Mouse (Mus musculus) liver, embryonic 14.5 days (tissue): ENCODE results near the gene Tmem114. TPM values are rescaled to one million over a fixed set of nuclear protein-coding genes. Genes with fewer than 3 reads are reported as not detected.
A peak's percentile ranks its signal among the peaks of the same experiment; 100 is the strongest.

Experiments used
- ATAC-seq: fragments of 200-750 bp; cut with Nextera tagmentation; 2 replicates; pipeline ENCODE4 v1.8.0; 2017; ENCODE audit warnings: moderate number of reproducible peaks, mild to moderate bottlenecking, moderate library complexity; ENCODE audit not compliant: insufficient read depth
- DNase-seq, 3 experiments: peaks; one replicate each; pipeline ENCODE4 v3.0.0-alpha.2; 2012 to 2013; ENCODE audit warnings: low read depth in 3 of 3, low spot score in 3 of 3
- H3K27ac ChIP-seq: fragments of 300-500 bp; sonication (generic); 2 replicates; pipeline ENCODE4 v1.5.1; 2014; ENCODE audit warnings: moderate library complexity, mild to moderate bottlenecking, control low read depth, inconsistent platforms
- H3K27me3 ChIP-seq: fragments of 300-500 bp; sonication (generic); 2 replicates; pipeline ENCODE4 v1.6.1; 2014; ENCODE audit warnings: mild to moderate bottlenecking, low read length, moderate library complexity; ENCODE audit not compliant: control insufficient read depth, insufficient read depth
- H3K36me3 ChIP-seq: fragments of 300-500 bp; sonication (generic); replicated peaks from 2 replicates; pipeline ENCODE4 v1.6.1; 2014; ENCODE audit warnings: low read depth; ENCODE audit not compliant: control insufficient read depth, insufficient read depth
- H3K4me1 ChIP-seq, 2 experiments: fragments of 200-500 bp in 1 of 2; fragments of 300-500 bp in 1 of 2; sonication (generic) in 1 of 2; replicated peaks; 2 replicates each; pipeline ENCODE4 v1.6.1; 2012 to 2014; ENCODE audit warnings: antibody characterized with exemption in 1 of 2, inconsistent platforms in 1 of 2, low read length in 1 of 2; ENCODE audit not compliant: control insufficient read depth in 2 of 2, insufficient read depth in 2 of 2
- H3K4me2 ChIP-seq: fragments of 300-500 bp; sonication (generic); 2 replicates; pipeline ENCODE4 v1.6.1; 2014; ENCODE audit warnings: low read depth, mild to moderate bottlenecking, control low read depth, moderate library complexity
- H3K4me3 ChIP-seq, 2 experiments: fragments of 200-500 bp in 1 of 2; fragments of 300-500 bp in 1 of 2; sonication (generic) in 1 of 2; 2 replicates each; pipeline ENCODE4 v1.5.1; 2012 to 2014; ENCODE audit warnings: low read depth in 2 of 2, low read length in 2 of 2, mild to moderate bottlenecking in 2 of 2, control low read depth in 1 of 2, inconsistent platforms in 1 of 2, moderate library complexity in 1 of 2; ENCODE audit not compliant: insufficient read depth in 1 of 2
- H3K9ac ChIP-seq: fragments of 300-500 bp; sonication (generic); replicated peaks from 2 replicates; pipeline ENCODE4 v1.6.1; 2014; ENCODE audit warnings: mild to moderate bottlenecking, control low read depth, moderate library complexity
- H3K9me3 ChIP-seq: fragments of 300-500 bp; sonication (generic); 2 replicates; pipeline ENCODE4 v1.6.1; 2016; ENCODE audit warnings: low read length, mixed read lengths; ENCODE audit not compliant: control insufficient read depth
- CTCF ChIP-seq: IDR thresholded peaks from 2 replicates; pipeline ENCODE4 v1.5.1; 2016; ENCODE audit warnings: antibody characterized with exemption, low read depth, control low read depth
- EP300 ChIP-seq: IDR thresholded peaks from 2 replicates; pipeline ENCODE4 v1.6.1; 2016; ENCODE audit warnings: antibody characterized with exemption, low read depth
- WGBS: fragments of 180-500 bp; shearing (Covaris S2); extraction: QIAGEN DNeasy Blood & Tissue Kit; methylation state at CpG from one replicate; pipeline ENCODE4 v1.1.7; 2014; ENCODE audit not compliant: insufficient replicate concordance; 5-methylcytosine and 5-hydroxymethylcytosine counted together
- polyA plus RNA-seq, 2 experiments: library from polyadenylated mRNA; depleted of rRNA in 1 of 2; stranded (reverse) in 1 of 2; unstranded in 1 of 2; fragments of >200 nt; fragmentation: Nextera tagmentation in 1 of 2; extraction: Ambion mirVana in 1 of 2; gene quantifications; 2 replicates each; pipeline versions ENCODE4 v1.2.1 to v1.2.3; 2012 to 2014

Gene Tmem114
- polyA plus RNA-seq (2012; rRNA removed) = 0.02 TPM in 1 of 2 replicates, not detected in the other
- not detected in 2 replicates for polyA plus RNA-seq (2014; fragmentation: Nextera tagmentation; extraction: Ambion mirVana)

DNA sequence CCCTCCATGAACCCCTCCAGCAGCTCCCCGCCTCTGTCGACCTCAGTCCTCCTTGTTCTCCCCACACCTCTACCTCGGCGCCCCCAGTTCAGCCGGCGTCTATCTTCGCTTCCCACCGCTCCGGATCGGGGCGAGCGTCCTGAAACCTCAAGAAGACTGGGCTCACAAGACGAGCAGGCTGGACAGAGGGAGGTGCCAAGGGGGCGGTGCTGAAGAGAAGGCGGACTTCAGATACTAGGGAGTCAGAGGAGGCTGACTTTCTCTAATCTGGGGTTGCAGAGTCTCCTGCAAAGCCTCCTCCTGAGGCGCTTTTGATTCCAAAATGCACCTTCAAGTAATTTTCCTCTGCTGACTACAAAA is at the start of gene Tmem114:
Tmem114 (minus strand) TSS at position 166 of the 360 bp plus-strand sequence.
- peaks cover 22% of the 10 kb centered on the region for H3K27me3 ChIP-seq
- H3K4me2 ChIP-seq = no peak within 1 kb of the TSS
- H3K27ac ChIP-seq = no peak within 1 kb of the TSS
- H3K9me3 ChIP-seq = no peaks in the 10 kb centered on the region
- 1% methylated on average over 16 of the region's 16 CpGs for WGBS
- H3K36me3 ChIP-seq = no peaks in the 10 kb centered on the region
- H3K9ac ChIP-seq = no peak within 1 kb of the TSS
- TF ChIP-seq EP300 (no peak), CTCF (no peak)
- no peak within 1 kb of the TSS for H3K4me3 ChIP-seq
- H3K4me1 ChIP-seq = no peaks in the 10 kb centered on the region
- no peak for ATAC-seq
- no peak for DNase-seq

DNA sequence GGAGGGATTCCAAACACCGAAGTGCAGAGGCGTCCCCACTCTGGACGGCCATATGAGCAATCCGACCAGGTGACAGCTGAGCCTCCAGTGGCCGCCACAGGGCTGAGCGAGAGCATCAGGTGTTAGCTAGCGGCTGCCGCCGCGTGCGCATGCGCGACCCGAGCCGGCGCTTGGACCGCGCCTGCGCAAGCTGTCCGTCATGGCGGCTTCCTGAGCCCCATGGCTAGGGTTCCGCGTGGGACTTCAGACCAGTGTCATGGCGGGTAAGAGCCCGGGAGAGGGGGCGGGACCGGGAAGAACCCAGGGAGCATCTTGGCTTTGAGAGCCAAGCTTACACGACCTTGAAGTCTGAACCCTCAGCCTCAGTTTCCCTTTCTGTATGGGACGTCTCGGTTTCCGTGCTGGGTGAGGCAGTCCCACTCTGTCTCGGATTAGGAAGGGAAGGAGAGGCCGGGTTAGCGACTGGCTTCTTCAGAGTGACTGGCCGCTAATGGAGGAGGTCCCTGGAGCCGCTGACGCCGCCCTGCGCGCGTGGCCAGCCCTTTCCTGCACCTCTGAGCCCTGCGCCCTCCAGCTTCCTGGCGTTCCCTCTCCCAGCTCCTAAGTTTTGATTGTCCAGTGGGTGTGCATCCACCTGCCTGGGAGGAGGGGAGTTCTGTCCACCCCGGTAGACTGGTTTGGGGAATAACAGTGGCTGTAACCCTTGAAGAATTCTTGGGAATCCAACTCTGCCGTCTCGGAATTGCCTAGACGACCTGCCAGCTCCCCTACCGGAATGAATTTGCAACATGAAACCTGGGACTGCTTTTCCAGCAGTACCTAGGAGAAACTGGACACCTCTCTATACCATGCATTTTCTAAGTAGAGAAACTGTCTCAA is 45.9 kb upstream of the Tmem114 start, which contains the start of gene Mettl22:
Mettl22 (plus strand) TSS at position 186 of the 879 bp plus-strand sequence.
- peak within 1 kb of the TSS; percentile 71 for H3K4me2 ChIP-seq
- H3K9me3 ChIP-seq = no peaks in the 10 kb centered on the region
- no peaks in the 10 kb centered on the region for H3K36me3 ChIP-seq
- DNase-seq (peak; percentile 75 to 78 (median 78)), ATAC-seq (peak; percentile 99)
- H3K4me1 ChIP-seq = peaks cover 3 to 7% of the 10 kb centered on the region in 2 experiments; a peak in 3 of 4 replicates
- WGBS = under 1% methylated on average over 48 of the region's 48 CpGs
- TF ChIP-seq CTCF = peak; percentile 55
- no peak for TF ChIP-seq EP300
- H3K9ac ChIP-seq = peak within 1 kb of the TSS; percentile 55
- H3K27ac ChIP-seq = peak within 1 kb of the TSS; percentile 53
- H3K4me3 ChIP-seq = peak within 1 kb of the TSS; percentile 61 to 91
- H3K27me3 ChIP-seq = no peaks in the 10 kb centered on the region

DNA sequence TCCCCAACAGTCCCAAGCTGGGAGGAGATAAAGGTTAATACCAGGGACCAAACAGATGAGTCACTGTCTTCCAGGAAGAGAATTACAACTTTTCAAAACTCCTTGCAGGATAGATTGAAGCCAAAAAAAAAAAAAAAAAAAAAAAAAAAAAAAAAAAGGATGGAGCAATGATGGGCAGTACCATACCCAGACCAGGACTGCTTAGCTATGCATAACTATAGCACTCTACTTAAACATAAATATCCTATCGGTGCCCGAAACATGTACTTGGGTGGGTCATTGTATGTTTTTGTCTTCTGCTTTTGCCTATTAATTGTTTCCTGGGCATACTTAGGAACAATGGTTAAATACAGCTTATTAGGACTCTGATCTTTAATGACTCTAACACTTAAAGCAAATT is 45.2 kb upstream of the Tmem114 start:
- peak overlapping the region; percentile 71 for H3K4me2 ChIP-seq
- 73% methylated on average over 2 of the region's 2 CpGs for WGBS
- no peaks in the 10 kb centered on the region for H3K36me3 ChIP-seq
- no peaks in the 10 kb centered on the region for H3K9me3 ChIP-seq
- DNase-seq = peak in 1 of 3 experiments; percentile 1
- H3K27ac ChIP-seq = no peak overlapping the region
- H3K9ac ChIP-seq = no peak overlapping the region
- peaks cover 3 to 7% of the 10 kb centered on the region in 2 experiments; a peak in 3 of 4 replicates for H3K4me1 ChIP-seq
- no peaks in the 10 kb centered on the region for H3K27me3 ChIP-seq
- ATAC-seq = no peak
- TF ChIP-seq EP300 (no peak), CTCF (no peak)
- peak overlapping the region in 1 of 2 experiments; percentile 61; a peak in 2 of 4 replicates for H3K4me3 ChIP-seq

DNA sequence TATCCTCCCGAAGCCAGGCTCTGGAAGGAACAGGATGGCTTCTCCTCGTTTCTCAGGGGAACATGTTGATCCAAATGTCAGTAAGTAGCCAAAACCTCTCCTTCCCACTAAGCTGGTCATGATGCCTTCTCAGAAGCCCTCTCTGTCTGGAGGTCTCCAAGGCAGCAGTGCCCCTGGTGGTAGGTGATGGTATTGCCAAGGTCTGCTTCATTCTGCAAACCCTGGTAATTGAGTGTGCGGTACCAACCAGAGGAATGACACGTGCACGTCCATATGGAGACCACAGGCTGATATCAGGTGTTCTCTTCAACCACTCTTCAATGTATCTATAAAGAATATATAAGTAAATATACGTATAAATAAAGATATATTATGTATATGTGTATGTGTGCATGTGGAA is 34.2 kb upstream of the Tmem114 start:
- no peak overlapping the region for H3K4me3 ChIP-seq
- WGBS = 16% methylated on average over 6 of the region's 6 CpGs
- no peak overlapping the region for H3K4me2 ChIP-seq
- peak; percentile 96 for TF ChIP-seq CTCF
- no peak for TF ChIP-seq EP300
- ATAC-seq (no peak), DNase-seq (peak; percentile 11 to 28 (median 24))
- H3K27ac ChIP-seq = no peak overlapping the region
- no peaks in the 10 kb centered on the region for H3K27me3 ChIP-seq
- no peak overlapping the region for H3K9ac ChIP-seq
- H3K4me1 ChIP-seq = no peaks in the 10 kb centered on the region
- H3K36me3 ChIP-seq = no peaks in the 10 kb centered on the region
- H3K9me3 ChIP-seq = no peaks in the 10 kb centered on the region

DNA sequence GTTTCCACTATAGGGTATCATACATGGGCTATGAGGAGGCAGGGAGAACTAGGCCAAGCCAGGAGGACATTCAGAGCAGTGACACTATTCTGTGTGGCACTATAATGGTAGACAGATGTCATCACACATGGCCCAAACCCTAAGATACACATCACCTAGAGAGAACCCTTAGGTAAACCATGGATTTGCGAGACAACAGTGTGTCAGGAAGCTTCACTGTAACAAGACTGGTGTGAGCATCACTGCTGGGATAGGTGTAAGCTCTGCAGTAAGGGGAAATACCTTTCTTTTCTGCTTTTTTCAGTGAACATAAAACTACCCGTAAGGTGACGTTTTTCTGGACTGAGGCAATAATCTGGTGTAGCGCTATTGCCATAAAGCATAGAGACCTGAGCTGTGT is 33.5 kb upstream of the Tmem114 start:
- Histone ChIP-seq H3K4me2 (no peak overlapping the region), H3K9me3 (no peaks in the 10 kb centered on the region), H3K9ac (no peak overlapping the region), H3K27ac (no peak overlapping the region), H3K27me3 (no peaks in the 10 kb centered on the region), H3K4me3 (no peak overlapping the region), H3K36me3 (no peaks in the 10 kb centered on the region), H3K4me1 (no peaks in the 10 kb centered on the region)
- 77% methylated on average over 4 of the region's 4 CpGs for WGBS
- ATAC-seq (no peak), DNase-seq (no peak)
- TF ChIP-seq EP300 (no peak), CTCF (no peak)
